Mouse (Mus musculus) G1E (cell line): ENCODE measurements around the gene Atp4a. TPM values are rescaled to one million over a fixed set of nuclear protein-coding genes. Genes with fewer than 3 reads are reported as not detected.

Experiments used
- ATAC-seq: 2 replicates; pipeline ENCODE4 v1.8.0; 2016; ENCODE audit warnings: mild to moderate bottlenecking; ENCODE audit not compliant: insufficient number of reproducible peaks, poor library complexity, low FRiP score, severe bottlenecking; ENCODE audit errors: extremely low read depth
- DNase-seq: peaks from one replicate; pipeline ENCODE4 v3.0.0; 2012; ENCODE audit warnings: low spot score
- H3K27me3 ChIP-seq: 2 replicates; pipeline ENCODE4 v1.6.1; 2012; ENCODE audit warnings: mild to moderate bottlenecking, low read length, inconsistent platforms; ENCODE audit not compliant: insufficient read depth
- H3K36me3 ChIP-seq: replicated peaks from 2 replicates; pipeline ENCODE3; 2012; ENCODE audit warnings: mild to moderate bottlenecking, inconsistent platforms
- H3K4me1 ChIP-seq: 2 replicates; pipeline ENCODE4 v1.6.1; 2012; ENCODE audit warnings: low read depth, low read length, inconsistent platforms, mixed read lengths; ENCODE audit not compliant: insufficient read depth
- H3K4me3 ChIP-seq: 2 replicates; pipeline ENCODE4 v1.5.1; 2012; ENCODE audit warnings: low read depth, mild to moderate bottlenecking, inconsistent platforms, low read length, moderate library complexity, mixed read lengths
- H3K9me3 ChIP-seq: replicated peaks from 2 replicates; pipeline ENCODE4 v1.6.1; 2012; ENCODE audit warnings: inconsistent platforms
- CTCF ChIP-seq: IDR thresholded peaks from 2 replicates; pipeline ENCODE4 v1.5.1; 2012; ENCODE audit warnings: low read depth, low read length, inconsistent platforms, mixed read lengths
- GATA1 ChIP-seq: IDR thresholded peaks from 2 replicates; pipeline ENCODE4 v1.6.1; 2012; ENCODE audit warnings: borderline replicate concordance, low read length, inconsistent platforms, mixed read lengths
- GATA2 ChIP-seq: IDR thresholded peaks from 2 replicates; pipeline ENCODE4 v1.6.1; 2012; ENCODE audit warnings: low read depth, low read length, inconsistent platforms, borderline replicate concordance
- POLR2AphosphoS5 ChIP-seq: IDR thresholded peaks from 2 replicates; pipeline ENCODE4 v1.6.1; 2012; ENCODE audit warnings: low read depth, low read length, inconsistent platforms; ENCODE audit not compliant: insufficient replicate concordance
- TAL1 ChIP-seq: conservative IDR thresholded peaks from 2 replicates; pipeline ENCODE4 v1.6.1; 2012; ENCODE audit warnings: low read depth, low read length, inconsistent platforms, mixed read lengths
- polyA plus RNA-seq: library from polyadenylated mRNA; stranded (reverse); fragments of >175 nt; gene quantifications from 2 replicates; pipeline ENCODE4 v1.2.3, GENCODE M21; 2012
- total RNA-seq, 2 experiments: library from RNA; stranded (forward) in 1 of 2; stranded (reverse) in 1 of 2; fragments of 200-1000 nt in 1 of 2; fragments of >200 nt in 1 of 2; fragmentation: Nextera tagmentation in 1 of 2; gene quantifications; 2 replicates each; pipeline ENCODE4 v1.2.3; 2014 to 2017

The Atp4a gene
- total and polyA plus RNA-seq, 3 experiments = 0.05 TPM; not detected in 2

GRCm38 (mm10) chr7:30747525-30748204, 35.7 kb downstream of the Atp4a start:
- 0 out of 2 replicates have a peak, but pooled peaks cover 5% of the 10 kb centered on the region for H3K4me1 ChIP-seq
- H3K27me3 ChIP-seq = no peaks in the 10 kb centered on the region
- ATAC-seq = no peak
- peaks cover 10% of the 10 kb centered on the region for H3K36me3 ChIP-seq
- DNase-seq = no peak
- TF ChIP-seq POLR2AphosphoS5 = no peak
- TF ChIP-seq GATA1 = no peak
- no peak for TF ChIP-seq TAL1
- TF ChIP-seq CTCF = no peak
- TF ChIP-seq GATA2 = no peak
- H3K9me3 ChIP-seq = no peaks in the 10 kb centered on the region
- no peak overlapping the region for H3K4me3 ChIP-seq

- Histone ChIP-seq H3K27me3 (no peaks in the 10 kb centered on the region), H3K4me3 (no peak overlapping the region), H3K9me3 (peaks cover 4% of the 10 kb centered on the region), H3K36me3 (peaks cover 13% of the 10 kb centered on the region), H3K4me1 (no peaks in the 10 kb centered on the region)
- TF ChIP-seq GATA2 (no peak), POLR2AphosphoS5 (no peak), CTCF (no peak), GATA1 (no peak), TAL1 (no peak)
- ATAC-seq (no peak), DNase-seq (no peak)
These were observed 38.0 kb downstream of the Atp4a start for GRCm38 (mm10) chr7:30749824-30750606.

- no peak for ATAC-seq
- H3K27me3 ChIP-seq = no peaks in the 10 kb centered on the region
- H3K36me3 ChIP-seq = peaks cover 11% of the 10 kb centered on the region
- H3K4me1 ChIP-seq = no peaks in the 10 kb centered on the region
- H3K4me3 ChIP-seq = no peak within 1 kb of the TSS
- no peak for TF ChIP-seq POLR2AphosphoS5
- TF ChIP-seq CTCF = no peak
- TF ChIP-seq GATA1 = no peak
- TF ChIP-seq GATA2 = no peak
- TF ChIP-seq TAL1 = no peak
- DNase-seq = no peak
- peaks cover 7% of the 10 kb centered on the region for H3K9me3 ChIP-seq
These were observed 39.2 kb downstream of the Atp4a start, which contains the start of gene Sbsn for GRCm38 (mm10) chr7:30751086-30751669. Gene Sbsn, plus strand, starts transcription at chr7:30751471.

- Histone ChIP-seq H3K36me3 (peaks cover 4% of the 10 kb centered on the region), H3K4me3 (no peak overlapping the region), H3K4me1 (0 out of 2 replicates have a peak, but pooled peaks cover 2% of the 10 kb centered on the region), H3K9me3 (peaks cover 7% of the 10 kb centered on the region), H3K27me3 (no peaks in the 10 kb centered on the region)
- no peak for DNase-seq
- ATAC-seq = no peak
- TF ChIP-seq GATA2 = no peak
- TF ChIP-seq GATA1 = no peak
- TF ChIP-seq POLR2AphosphoS5 = no peak
- no peak for TF ChIP-seq TAL1
- TF ChIP-seq CTCF = no peak
These were observed 45.0 kb downstream of the Atp4a start for GRCm38 (mm10) chr7:30757001-30757400.

GRCm38 (mm10) chr7:30758853-30759252, 46.8 kb downstream of the Atp4a start:
- H3K27me3 ChIP-seq = peaks cover 9% of the 10 kb centered on the region
- DNase-seq (no peak), ATAC-seq (no peak)
- H3K9me3 ChIP-seq = peaks cover 7% of the 10 kb centered on the region
- H3K4me1 ChIP-seq = 0 out of 2 replicates have a peak, but pooled peaks cover 2% of the 10 kb centered on the region
- TF ChIP-seq POLR2AphosphoS5 (no peak), CTCF (no peak), GATA1 (no peak), TAL1 (no peak), GATA2 (no peak)
- H3K4me3 ChIP-seq = no peak overlapping the region
- peaks cover 4% of the 10 kb centered on the region for H3K36me3 ChIP-seq

- Histone ChIP-seq H3K9me3 (no peaks in the 10 kb centered on the region), H3K36me3 (no peaks in the 10 kb centered on the region), H3K4me1 (0 out of 2 replicates have a peak, but pooled peaks cover 2% of the 10 kb centered on the region), H3K27me3 (peaks cover 13% of the 10 kb centered on the region), H3K4me3 (no peak overlapping the region)
- DNase-seq = no peak
- no peak for TF ChIP-seq TAL1
- TF ChIP-seq CTCF = no peak
- TF ChIP-seq POLR2AphosphoS5 = no peak
- no peak for TF ChIP-seq GATA1
- TF ChIP-seq GATA2 = no peak
- ATAC-seq = no peak
These were observed 49.9 kb downstream of the Atp4a start for GRCm38 (mm10) chr7:30761769-30762352.
